Mouse (Mus musculus): Measurements from ENCODE around the gene Slc6a17. TPM values are rescaled to one million over a fixed set of nuclear protein-coding genes. Genes with fewer than 3 reads are reported as not detected.

Gene Slc6a17
- 19.1 and 20.4 TPM in 2 replicates for polyA plus RNA-seq (2015; fragmentation: Nextera tagmentation; extraction: Ambion mirVana)

GRCm38 (mm10) chr3:107517631-107518108, at the start of gene Slc6a17:
Gene Slc6a17, minus strand, starts transcription at chr3:107518018.
- Histone ChIP-seq H3K27me3 (replicated peaks; ENCODE audit: control insufficient read depth, insufficient read depth, low read length) (peaks cover 3% of the 10 kb centered on the region; the same call in 1 of the 2 replicates), H3K4me2 (ENCODE audit: low read length) (peak within 1 kb of the TSS; percentile 80), H3K36me3 (ENCODE audit: control insufficient read depth, insufficient read depth, low read length) (no peaks in the 10 kb centered on the region), H3K27ac (ENCODE audit: low read depth, low read length) (peak within 1 kb of the TSS; percentile 84), H3K9me3 (ENCODE audit: control insufficient read depth, low read length) (no peaks in the 10 kb centered on the region), H3K4me1 (ENCODE audit: control insufficient read depth, insufficient read depth, low read depth, low read length) (peaks cover 12% of the 10 kb centered on the region), H3K4me3 (ENCODE audit: low read length) (peak within 1 kb of the TSS; percentile 67), H3K9ac (ENCODE audit: low read depth, low read length) (peak within 1 kb of the TSS; percentile 76)
- 0% methylated on average over 60 of the region's 68 CpGs for WGBS
- peak; percentile 84 for ATAC-seq

GRCm38 (mm10) chr3:107565331-107565730, 47.5 kb upstream of the Slc6a17 start:
- Histone ChIP-seq H3K9me3 (ENCODE audit: control insufficient read depth, low read length) (no peaks in the 10 kb centered on the region), H3K4me3 (ENCODE audit: low read length) (no peak overlapping the region), H3K4me1 (ENCODE audit: control insufficient read depth, insufficient read depth, low read depth, low read length) (no peaks in the 10 kb centered on the region), H3K27me3 (replicated peaks; ENCODE audit: control insufficient read depth, insufficient read depth, low read length) (no peaks in the 10 kb centered on the region), H3K36me3 (ENCODE audit: control insufficient read depth, insufficient read depth, low read length) (no peaks in the 10 kb centered on the region), H3K4me2 (ENCODE audit: low read length) (no peak overlapping the region), H3K27ac (ENCODE audit: low read depth, low read length) (no peak overlapping the region), H3K9ac (ENCODE audit: low read depth, low read length) (no peak overlapping the region)
- no peak for ATAC-seq
- 33% methylated on average over 3 of the region's 3 CpGs for WGBS

- Histone ChIP-seq H3K4me1 (ENCODE audit: control insufficient read depth, insufficient read depth, low read depth, low read length) (no peaks in the 10 kb centered on the region), H3K4me2 (ENCODE audit: low read length) (no peak overlapping the region), H3K27ac (ENCODE audit: low read depth, low read length) (no peak overlapping the region), H3K27me3 (replicated peaks; ENCODE audit: control insufficient read depth, insufficient read depth, low read length) (no peaks in the 10 kb centered on the region), H3K9me3 (ENCODE audit: control insufficient read depth, low read length) (no peaks in the 10 kb centered on the region), H3K4me3 (ENCODE audit: low read length) (no peak overlapping the region), H3K9ac (ENCODE audit: low read depth, low read length) (no peak overlapping the region), H3K36me3 (ENCODE audit: control insufficient read depth, insufficient read depth, low read length) (no peaks in the 10 kb centered on the region)
- ATAC-seq = no peak
- WGBS = 42% methylated on average over 4 of the region's 4 CpGs
Measured at GRCm38 (mm10) chr3:107563880-107564279, 46.1 kb upstream of the Slc6a17 start.

- no peaks in the 10 kb centered on the region for H3K9me3 ChIP-seq (ENCODE audit: control insufficient read depth, low read length)
- H3K4me2 ChIP-seq (ENCODE audit: low read length) = no peak overlapping the region
- ATAC-seq = no peak
- H3K27me3 ChIP-seq (replicated peaks; ENCODE audit: control insufficient read depth, insufficient read depth, low read length) = no peaks in the 10 kb centered on the region
- H3K36me3 ChIP-seq (ENCODE audit: control insufficient read depth, insufficient read depth, low read length) = no peaks in the 10 kb centered on the region
- no peak overlapping the region for H3K9ac ChIP-seq (ENCODE audit: low read depth, low read length)
- H3K4me1 ChIP-seq (ENCODE audit: control insufficient read depth, insufficient read depth, low read depth, low read length) = no peaks in the 10 kb centered on the region
- no peak overlapping the region for H3K27ac ChIP-seq (ENCODE audit: low read depth, low read length)
- no peak overlapping the region for H3K4me3 ChIP-seq (ENCODE audit: low read length)
- 82% methylated on average over 4 of the region's 4 CpGs for WGBS
Measured at GRCm38 (mm10) chr3:107562591-107562990, 44.8 kb upstream of the Slc6a17 start.

GRCm38 (mm10) chr3:107562104-107562503, 44.3 kb upstream of the Slc6a17 start:
- no peaks in the 10 kb centered on the region for H3K4me1 ChIP-seq (ENCODE audit: control insufficient read depth, insufficient read depth, low read depth, low read length)
- no peak overlapping the region for H3K9ac ChIP-seq (ENCODE audit: low read depth, low read length)
- 72% methylated on average over 2 of the region's 2 CpGs for WGBS
- H3K36me3 ChIP-seq (ENCODE audit: control insufficient read depth, insufficient read depth, low read length) = no peaks in the 10 kb centered on the region
- no peak overlapping the region for H3K27ac ChIP-seq (ENCODE audit: low read depth, low read length)
- no peak for ATAC-seq
- no peaks in the 10 kb centered on the region for H3K27me3 ChIP-seq (replicated peaks; ENCODE audit: control insufficient read depth, insufficient read depth, low read length)
- no peak overlapping the region for H3K4me3 ChIP-seq (ENCODE audit: low read length)
- no peak overlapping the region for H3K4me2 ChIP-seq (ENCODE audit: low read length)
- no peaks in the 10 kb centered on the region for H3K9me3 ChIP-seq (ENCODE audit: control insufficient read depth, low read length)

GRCm38 (mm10) chr3:107559183-107559582, 41.4 kb upstream of the Slc6a17 start:
- no peak overlapping the region for H3K27ac ChIP-seq (ENCODE audit: low read depth, low read length)
- H3K4me1 ChIP-seq (ENCODE audit: control insufficient read depth, insufficient read depth, low read depth, low read length) = no peaks in the 10 kb centered on the region
- H3K36me3 ChIP-seq (ENCODE audit: control insufficient read depth, insufficient read depth, low read length) = no peaks in the 10 kb centered on the region
- peak; percentile 87 for ATAC-seq
- no peaks in the 10 kb centered on the region for H3K9me3 ChIP-seq (ENCODE audit: control insufficient read depth, low read length)
- no peak overlapping the region for H3K9ac ChIP-seq (ENCODE audit: low read depth, low read length)
- 12% methylated on average over 3 of the region's 3 CpGs for WGBS
- no peak overlapping the region for H3K4me2 ChIP-seq (ENCODE audit: low read length)
- H3K4me3 ChIP-seq (ENCODE audit: low read length) = no peak overlapping the region
- no peaks in the 10 kb centered on the region for H3K27me3 ChIP-seq (replicated peaks; ENCODE audit: control insufficient read depth, insufficient read depth, low read length)

GRCm38 (mm10) chr3:107558740-107559139, 40.9 kb upstream of the Slc6a17 start:
- Histone ChIP-seq H3K4me1 (ENCODE audit: control insufficient read depth, insufficient read depth, low read depth, low read length) (no peaks in the 10 kb centered on the region), H3K4me3 (ENCODE audit: low read length) (no peak overlapping the region), H3K27me3 (replicated peaks; ENCODE audit: control insufficient read depth, insufficient read depth, low read length) (no peaks in the 10 kb centered on the region), H3K36me3 (ENCODE audit: control insufficient read depth, insufficient read depth, low read length) (no peaks in the 10 kb centered on the region), H3K9ac (ENCODE audit: low read depth, low read length) (no peak overlapping the region), H3K27ac (ENCODE audit: low read depth, low read length) (no peak overlapping the region), H3K9me3 (ENCODE audit: control insufficient read depth, low read length) (no peaks in the 10 kb centered on the region), H3K4me2 (ENCODE audit: low read length) (no peak overlapping the region)
- WGBS = 40% methylated on average over 2 of the region's 3 CpGs
- ATAC-seq = peak; percentile 13; the same call in 1 of the 2 replicates

- Histone ChIP-seq H3K36me3 (ENCODE audit: control insufficient read depth, insufficient read depth, low read length) (no peaks in the 10 kb centered on the region), H3K27ac (ENCODE audit: low read depth, low read length) (no peak within 1 kb of the TSS), H3K27me3 (replicated peaks; ENCODE audit: control insufficient read depth, insufficient read depth, low read length) (no peaks in the 10 kb centered on the region), H3K9ac (ENCODE audit: low read depth, low read length) (no peak within 1 kb of the TSS), H3K9me3 (ENCODE audit: control insufficient read depth, low read length) (no peaks in the 10 kb centered on the region), H3K4me1 (ENCODE audit: control insufficient read depth, insufficient read depth, low read depth, low read length) (peaks cover 6% of the 10 kb centered on the region), H3K4me2 (ENCODE audit: low read length) (no peak within 1 kb of the TSS), H3K4me3 (ENCODE audit: low read length) (no peak within 1 kb of the TSS)
- 94% methylated on average over 2 of the region's 2 CpGs for WGBS
- ATAC-seq = no peak
Measured at GRCm38 (mm10) chr3:107554842-107555241, 37.0 kb upstream of the Slc6a17 start, which contains the start of gene Ubl4b. Gene Ubl4b, minus strand, starts transcription at chr3:107555073.

- H3K36me3 ChIP-seq (ENCODE audit: control insufficient read depth, insufficient read depth, low read length) = no peaks in the 10 kb centered on the region
Measured at GRCm38 (mm10) chr3:107550409-107551049, 32.7 kb upstream of the Slc6a17 start.

More at GRCm38 (mm10) chr3:107550409-107551049, 32.7 kb upstream of the Slc6a17 start:
- no peak overlapping the region for H3K4me2 ChIP-seq (ENCODE audit: low read length)
- no peaks in the 10 kb centered on the region for H3K9me3 ChIP-seq (ENCODE audit: control insufficient read depth, low read length)
- 73% methylated on average over 17 of the region's 17 CpGs for WGBS
- H3K27ac ChIP-seq (ENCODE audit: low read depth, low read length) = no peak overlapping the region
- no peak overlapping the region for H3K4me3 ChIP-seq (ENCODE audit: low read length)
- H3K4me1 ChIP-seq (ENCODE audit: control insufficient read depth, insufficient read depth, low read depth, low read length) = peaks cover 12% of the 10 kb centered on the region
- 0 out of 2 replicates have a peak, but pooled peaks have one; percentile 9 for ATAC-seq
- H3K9ac ChIP-seq (ENCODE audit: low read depth, low read length) = no peak overlapping the region
- no peaks in the 10 kb centered on the region for H3K27me3 ChIP-seq (replicated peaks; ENCODE audit: control insufficient read depth, insufficient read depth, low read length)

All from hindbrain, embryonic 16.5 days (tissue).